Mouse (Mus musculus): ENCODE results near the gene Gm9918. TPM values are rescaled to one million over a fixed set of nuclear protein-coding genes. Genes with fewer than 3 reads are reported as not detected.

Gm9918 gene
- polyA plus RNA-seq, 1 experiment from 2014 or later: 0.49 TPM

DNA sequence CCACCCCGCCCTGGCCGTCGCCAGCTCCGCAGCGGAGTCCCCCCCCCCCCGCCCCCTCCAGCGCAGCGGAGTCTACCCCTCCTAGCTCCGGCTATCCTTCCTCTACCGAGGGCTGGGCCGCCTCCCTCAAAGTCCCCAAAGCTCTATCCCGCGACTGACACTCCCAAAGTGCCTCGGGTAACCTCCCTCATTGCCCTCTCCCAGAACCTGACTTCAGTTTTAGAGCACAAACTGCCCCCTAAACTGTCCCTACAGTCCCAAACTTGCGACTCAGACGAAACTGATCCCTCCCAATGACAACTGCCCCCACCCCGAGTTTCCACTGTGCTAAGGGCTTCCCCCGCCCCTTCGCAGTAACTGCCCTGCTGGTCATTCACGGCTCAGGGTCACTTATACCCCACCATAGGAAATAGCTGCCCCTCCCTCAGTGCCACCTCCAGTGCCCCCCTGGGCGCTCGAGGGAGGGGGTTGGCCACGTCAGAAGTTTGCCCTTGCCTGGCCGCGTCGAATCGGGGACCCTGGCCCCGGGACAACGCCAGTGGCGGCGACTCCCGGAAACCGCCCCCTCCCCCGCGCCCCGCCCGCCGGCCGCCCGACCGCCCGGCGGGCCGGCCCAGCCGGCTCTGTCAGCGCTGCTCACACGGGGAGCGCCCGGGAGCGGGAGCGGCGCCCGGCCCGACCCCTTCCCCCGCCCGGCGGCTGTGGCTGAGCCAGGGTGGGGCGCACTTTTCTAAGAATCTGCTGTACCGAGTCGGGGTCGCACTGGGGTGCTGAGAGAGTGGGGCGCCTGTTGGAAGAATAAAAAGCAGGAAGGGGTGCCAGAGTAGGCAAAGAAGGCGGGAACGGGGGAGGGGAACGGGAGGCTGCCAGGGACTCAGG is 22.9 kb upstream of the Gm9918 start:
- H3K9ac ChIP-seq: peak overlapping the region; percentile 60
- H3K9me3 ChIP-seq (replicated peaks): no peaks in the 10 kb centered on the region
- H3K36me3 ChIP-seq: no peaks in the 10 kb centered on the region
- H3K4me2 ChIP-seq (replicated peaks): peak overlapping the region; percentile 97
- peak overlapping the region; percentile 57 for H3K4me3 ChIP-seq
- ATAC-seq (ENCODE audit: low FRiP score): peak; percentile 49
- peak overlapping the region; percentile 86 for H3K27ac ChIP-seq
- peaks cover 46% of the 10 kb centered on the region for H3K4me1 ChIP-seq
- peaks cover 93% of the 10 kb centered on the region for H3K27me3 ChIP-seq
- WGBS: 1% methylated on average over 56 of the region's 65 CpGs

DNA sequence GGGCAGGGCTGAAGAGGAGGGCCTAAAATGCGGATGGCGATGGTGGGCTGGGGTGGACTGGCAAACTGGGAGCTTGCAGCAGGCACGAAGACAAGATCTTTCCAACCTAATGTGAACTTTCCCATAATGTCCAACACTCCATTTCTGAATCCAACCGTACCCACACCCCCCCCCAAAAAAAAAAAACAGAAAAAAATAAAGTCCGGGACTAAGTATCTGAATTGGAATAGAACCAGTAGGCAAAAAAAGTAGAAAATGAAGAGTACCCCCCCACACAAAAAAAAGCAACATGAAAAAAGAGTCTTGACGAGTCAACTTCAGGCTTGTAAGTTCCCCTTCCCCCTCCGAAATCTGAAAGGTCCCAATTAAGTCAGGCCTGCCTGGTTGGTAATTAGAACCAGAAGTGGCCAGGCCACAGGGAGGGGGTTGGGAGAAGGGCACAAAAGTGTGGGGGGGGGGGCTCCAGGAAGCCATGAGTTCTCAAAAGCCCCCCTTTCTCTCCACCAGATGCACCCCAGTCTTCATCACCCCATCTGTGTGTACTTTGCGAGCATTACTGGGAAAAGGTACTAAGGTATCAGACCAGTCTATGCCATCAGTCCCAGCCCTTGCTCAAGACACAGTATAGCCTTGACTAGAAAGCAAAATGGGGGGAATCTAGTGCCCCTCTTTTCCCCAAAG is 22.1 kb upstream of the Gm9918 start:
- peak overlapping the region; percentile 86 for H3K27ac ChIP-seq
- H3K9me3 ChIP-seq (replicated peaks): no peaks in the 10 kb centered on the region
- peak overlapping the region; percentile 97 for H3K4me2 ChIP-seq (replicated peaks)
- H3K9ac ChIP-seq: peak overlapping the region; percentile 60
- peaks cover 90% of the 10 kb centered on the region for H3K27me3 ChIP-seq
- no peak for ATAC-seq (ENCODE audit: low FRiP score)
- H3K36me3 ChIP-seq: no peaks in the 10 kb centered on the region
- peak overlapping the region; percentile 57 for H3K4me3 ChIP-seq
- H3K4me1 ChIP-seq: peaks cover 44% of the 10 kb centered on the region
- 7% methylated on average over 8 of the region's 8 CpGs for WGBS

DNA sequence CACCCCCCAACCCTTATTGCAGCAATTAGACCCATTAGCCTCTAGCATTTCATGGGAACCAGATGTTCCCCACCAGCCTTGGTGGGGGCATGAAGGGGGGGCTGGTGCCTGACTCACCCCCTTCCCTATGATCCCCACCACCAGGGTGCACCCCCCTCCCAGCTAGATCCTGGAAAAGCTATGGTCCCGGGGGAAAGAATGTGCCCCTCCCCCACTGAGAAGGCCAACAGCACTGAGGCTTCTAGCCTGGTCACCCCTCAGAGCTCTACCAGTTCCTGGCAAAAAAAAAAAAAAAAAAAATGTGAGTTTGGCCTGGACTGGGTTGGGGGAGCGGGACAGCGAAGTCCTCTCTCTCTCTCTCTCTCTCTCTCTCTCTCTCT is 21.6 kb upstream of the Gm9918 start:
- Histone ChIP-seq H3K9ac (no peak overlapping the region), H3K36me3 (no peaks in the 10 kb centered on the region), H3K9me3 (replicated peaks) (no peaks in the 10 kb centered on the region), H3K4me1 (peaks cover 39% of the 10 kb centered on the region), H3K27ac (peak overlapping the region; percentile 81), H3K27me3 (peaks cover 85% of the 10 kb centered on the region), H3K4me2 (replicated peaks) (peak overlapping the region; percentile 97), H3K4me3 (peak overlapping the region; percentile 57; the same call in 1 of the 2 replicates)
- no peak for ATAC-seq (ENCODE audit: low FRiP score)
- 11% methylated on average over 3 of the region's 3 CpGs for WGBS

- H3K4me2 ChIP-seq (replicated peaks): peak overlapping the region; percentile 97
- 0 out of 2 replicates have a peak overlapping the region, but pooled peaks have one; percentile 23 for H3K9ac ChIP-seq
- H3K4me3 ChIP-seq: 0 out of 2 replicates have a peak overlapping the region, but pooled peaks have one; percentile 3
- H3K4me1 ChIP-seq: peaks cover 35% of the 10 kb centered on the region
- H3K27ac ChIP-seq: peak overlapping the region; percentile 81
- no peaks in the 10 kb centered on the region for H3K36me3 ChIP-seq
- peaks cover 85% of the 10 kb centered on the region for H3K27me3 ChIP-seq
- no peaks in the 10 kb centered on the region for H3K9me3 ChIP-seq (replicated peaks)
- ATAC-seq (ENCODE audit: low FRiP score): no peak
- 2% methylated on average over 13 of the region's 13 CpGs for WGBS
These were observed 21.1 kb upstream of the Gm9918 start for GRCm38 (mm10) chr15:102249251-102249691.

DNA sequence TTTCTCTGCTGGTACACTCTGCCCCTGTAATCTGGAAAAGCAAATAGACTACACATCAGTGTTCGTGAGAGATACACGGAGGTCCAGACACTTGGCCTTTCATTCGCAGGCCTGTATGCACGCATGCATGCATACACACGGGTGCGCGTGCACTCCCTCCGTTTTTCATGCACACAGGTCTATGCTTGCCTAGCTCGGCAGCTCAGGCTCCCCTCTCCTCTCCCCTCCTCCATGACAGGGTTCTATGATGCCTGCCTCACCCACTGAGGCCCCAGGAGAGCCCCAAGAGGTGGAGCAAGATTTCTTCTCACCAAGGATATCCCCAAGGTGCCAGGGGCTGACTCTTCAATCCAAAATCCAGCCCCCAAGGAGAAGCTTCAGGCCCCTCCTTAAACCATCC is 20.4 kb upstream of the Gm9918 start:
- Histone ChIP-seq H3K27me3 (peaks cover 85% of the 10 kb centered on the region), H3K9me3 (replicated peaks) (no peaks in the 10 kb centered on the region), H3K4me2 (replicated peaks) (peak overlapping the region; percentile 97), H3K4me1 (peaks cover 33% of the 10 kb centered on the region), H3K9ac (no peak overlapping the region), H3K27ac (peak overlapping the region; percentile 81), H3K4me3 (no peak overlapping the region), H3K36me3 (no peaks in the 10 kb centered on the region)
- ATAC-seq (ENCODE audit: low FRiP score): no peak
- 43% methylated on average over 9 of the region's 9 CpGs for WGBS

GRCm38 (mm10) chr15:102250521-102250920 is 19.8 kb upstream of the Gm9918 start:
- Histone ChIP-seq H3K4me1 (peaks cover 30% of the 10 kb centered on the region), H3K27me3 (peaks cover 85% of the 10 kb centered on the region), H3K4me2 (replicated peaks) (no peak overlapping the region), H3K4me3 (no peak overlapping the region), H3K27ac (no peak overlapping the region), H3K9ac (no peak overlapping the region), H3K9me3 (replicated peaks) (no peaks in the 10 kb centered on the region), H3K36me3 (no peaks in the 10 kb centered on the region)
- ATAC-seq (ENCODE audit: low FRiP score): no peak
- whole genome bisulfite sequencing: 57% methylated on average over 5 of the region's 5 CpGs

DNA sequence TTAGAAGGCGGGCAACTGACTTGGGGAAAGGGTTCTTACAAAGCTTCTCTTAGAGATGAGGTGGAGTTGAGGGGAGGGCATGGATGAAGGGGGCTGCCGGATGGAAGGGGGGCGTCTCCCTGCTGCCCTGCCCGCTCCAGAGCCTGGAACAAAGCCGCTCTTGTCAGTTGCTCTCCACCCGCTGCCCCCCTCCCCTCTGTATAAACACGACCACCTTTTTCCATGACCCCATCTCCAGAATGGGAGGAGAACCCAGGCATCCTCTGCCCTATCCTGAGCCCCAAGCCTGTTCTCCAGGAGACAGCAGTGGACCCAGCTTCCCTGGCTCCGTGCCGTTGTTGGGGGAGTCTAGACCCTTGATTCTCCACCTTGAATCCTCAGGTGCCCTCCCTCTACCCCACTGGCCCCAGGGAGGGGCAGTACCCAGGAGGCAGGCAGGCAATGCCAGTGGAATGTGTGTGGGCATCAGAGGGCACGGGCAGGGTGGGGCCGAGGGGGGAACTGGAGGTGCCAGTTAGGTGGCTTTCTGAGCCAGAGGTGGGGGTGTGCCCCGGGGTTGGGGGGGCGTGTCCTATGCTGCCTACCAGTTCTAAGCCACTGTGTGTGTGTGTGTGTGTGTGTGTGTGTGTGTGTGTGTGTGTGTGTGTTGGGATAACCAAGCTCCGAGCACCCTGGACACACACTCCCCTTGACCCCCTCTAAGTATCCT is 14.7 kb upstream of the Gm9918 start:
- H3K4me2 ChIP-seq (replicated peaks): peak overlapping the region; percentile 91
- peak overlapping the region; percentile 75 for H3K9ac ChIP-seq
- H3K4me3 ChIP-seq: peak overlapping the region; percentile 56
- no peak for ATAC-seq (ENCODE audit: low FRiP score)
- peaks cover 83% of the 10 kb centered on the region for H3K27me3 ChIP-seq
- peaks cover 29% of the 10 kb centered on the region for H3K4me1 ChIP-seq
- peak overlapping the region; percentile 83; the same call in 1 of the 2 replicates for H3K27ac ChIP-seq
- 36% methylated on average over 13 of the region's 14 CpGs for WGBS
- H3K9me3 ChIP-seq (replicated peaks): no peaks in the 10 kb centered on the region
- H3K36me3 ChIP-seq: no peaks in the 10 kb centered on the region

DNA sequence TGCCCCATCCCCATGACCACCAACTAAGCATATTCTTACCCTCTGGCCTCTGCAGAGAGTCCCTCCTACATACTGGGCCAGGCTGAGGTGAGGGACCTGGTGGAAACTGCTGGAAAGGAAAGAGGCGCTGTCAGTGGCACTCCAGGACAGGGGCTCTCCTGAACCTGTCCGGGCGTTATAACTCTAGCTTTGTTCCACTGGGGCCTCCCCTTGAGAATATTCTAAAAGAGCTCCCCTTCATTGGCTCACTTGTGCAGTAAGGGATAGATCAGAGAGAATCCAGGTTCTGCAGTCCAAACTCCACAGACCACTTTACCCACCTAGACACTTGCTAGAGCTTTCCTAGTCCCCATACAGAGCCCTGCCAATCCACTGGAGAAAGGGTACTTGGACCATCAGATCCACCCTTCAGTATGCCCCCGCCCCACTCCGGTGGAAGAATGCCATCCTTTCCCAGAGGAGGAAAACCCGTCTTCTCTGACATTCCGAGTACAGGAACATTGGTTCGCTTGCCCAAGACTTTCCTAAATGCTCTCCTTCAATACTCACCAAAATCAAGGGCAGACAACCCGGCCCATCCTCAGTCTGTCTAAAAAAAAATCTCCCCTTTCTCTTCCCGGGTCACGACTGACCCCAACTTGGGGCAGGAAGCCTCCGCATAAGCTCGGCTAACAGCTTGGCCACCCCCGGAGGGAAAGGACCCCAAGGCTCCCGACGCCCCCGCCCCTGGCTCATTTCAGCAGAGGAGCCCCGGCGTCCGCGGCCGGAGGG is 13.7 kb upstream of the Gm9918 start:
- Histone ChIP-seq H3K9ac (peak overlapping the region; percentile 75), H3K9me3 (replicated peaks) (no peaks in the 10 kb centered on the region), H3K27ac (peak overlapping the region; percentile 83), H3K36me3 (no peaks in the 10 kb centered on the region), H3K4me1 (peaks cover 29% of the 10 kb centered on the region), H3K4me2 (replicated peaks) (peak overlapping the region; percentile 91), H3K4me3 (peak overlapping the region; percentile 56), H3K27me3 (peaks cover 76% of the 10 kb centered on the region)
- WGBS: 6% methylated on average over 22 of the region's 22 CpGs
- no peak for ATAC-seq (ENCODE audit: low FRiP score)

- WGBS: under 1% methylated on average over 40 of the region's 46 CpGs
- Histone ChIP-seq H3K9me3 (replicated peaks) (no peaks in the 10 kb centered on the region), H3K27me3 (peaks cover 73% of the 10 kb centered on the region), H3K4me3 (peak within 1 kb of the TSS; percentile 56), H3K27ac (peak within 1 kb of the TSS; percentile 83), H3K4me1 (peaks cover 29% of the 10 kb centered on the region), H3K9ac (peak within 1 kb of the TSS; percentile 75), H3K36me3 (no peaks in the 10 kb centered on the region), H3K4me2 (replicated peaks) (peak within 1 kb of the TSS; percentile 91)
- ATAC-seq (ENCODE audit: low FRiP score): no peak
These were observed 12.9 kb upstream of the Gm9918 start, which contains the start of gene Rarg for GRCm38 (mm10) chr15:102257202-102258075. Gene Rarg (minus strand): TSS chr15:102257517.

DNA sequence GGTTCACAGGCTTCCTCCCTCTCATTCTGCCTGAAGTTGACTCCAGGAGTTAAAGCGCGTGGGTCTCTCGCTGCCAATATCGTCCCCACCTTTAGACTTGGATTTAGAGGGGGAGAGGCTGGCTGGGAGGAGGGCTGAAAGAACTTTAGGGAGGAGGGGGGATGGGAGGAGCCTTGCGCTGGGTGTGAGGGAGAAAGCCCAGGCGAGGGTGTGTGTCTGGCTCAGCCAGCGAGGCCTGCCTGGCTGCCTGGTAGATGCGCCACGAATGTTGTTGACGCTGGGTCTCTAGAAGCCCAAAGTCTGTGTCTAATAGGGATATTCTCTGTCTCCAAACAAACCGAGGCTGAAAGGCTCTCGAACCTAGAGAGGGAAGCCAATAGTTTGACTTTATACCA is 12.3 kb upstream of the Gm9918 start:
- H3K9ac ChIP-seq: no peak overlapping the region

More for the DNA sequence above, 12.3 kb upstream of the Gm9918 start:
- peak overlapping the region; percentile 56 for H3K4me3 ChIP-seq
- peaks cover 71% of the 10 kb centered on the region for H3K27me3 ChIP-seq
- no peaks in the 10 kb centered on the region for H3K9me3 ChIP-seq (replicated peaks)
- H3K36me3 ChIP-seq: no peaks in the 10 kb centered on the region
- WGBS: 5% methylated on average over 12 of the region's 12 CpGs
- H3K4me1 ChIP-seq: peaks cover 29% of the 10 kb centered on the region
- peak overlapping the region; percentile 83 for H3K27ac ChIP-seq
- ATAC-seq (ENCODE audit: low FRiP score): no peak
- H3K4me2 ChIP-seq (replicated peaks): peak overlapping the region; percentile 91

All from hindbrain, embryonic 12.5 days (tissue).